Mouse (Mus musculus) central nervous system, embryonic 14 days (tissue): Measurements from ENCODE around the gene Rpl24. TPM values are rescaled to one million over a fixed set of nuclear protein-coding genes. Genes with fewer than 3 reads are reported as not detected.

Experiments used
- polyA plus RNA-seq: library from polyadenylated mRNA; depleted of rRNA; stranded (reverse); fragments of >200 nt; gene quantifications from 2 replicates; pipeline ENCODE4 v1.2.3, GENCODE M21; 2012; rRNA removed

Gene Rpl24
- polyA plus RNA-seq, result 608 and 657 TPM in 2 replicates

DNA sequence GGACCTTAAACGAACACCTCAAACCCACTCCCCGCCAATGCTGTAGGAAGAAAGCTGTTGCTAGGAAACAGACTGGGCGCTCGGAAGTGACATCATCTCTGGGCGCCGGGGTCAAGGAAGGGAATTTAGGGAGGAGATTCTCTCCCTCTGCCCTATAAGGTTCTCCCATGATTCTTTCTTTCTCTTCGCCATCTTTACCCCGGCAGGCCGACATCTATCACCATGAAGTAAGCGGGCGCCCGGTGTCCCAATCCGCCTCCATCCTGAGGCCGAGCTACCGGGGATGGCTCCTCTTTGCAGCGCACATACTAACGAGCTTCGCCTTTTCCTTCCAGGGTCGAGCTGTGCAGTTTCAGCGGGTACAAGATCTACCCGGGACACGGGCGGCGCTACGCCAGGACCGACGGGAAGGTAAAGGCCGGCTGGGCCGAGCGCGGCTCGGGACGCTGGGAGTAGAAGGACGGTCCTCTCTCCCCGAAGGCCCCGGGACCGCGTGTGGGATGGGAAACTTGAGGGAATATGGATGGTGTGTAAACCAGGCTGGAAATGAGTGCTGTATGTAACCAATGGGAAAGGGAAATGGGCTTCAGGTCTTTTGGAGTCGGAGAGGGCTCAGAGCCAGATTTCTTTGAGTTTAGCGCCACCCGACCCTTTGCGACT is at the start of gene Rpl24:
Gene Rpl24 (plus strand): TSS at position 64 of the 660 bp plus-strand sequence.

GRCm38 (mm10) chr16:55934453-55935037 is 31.5 kb upstream of the Rpl24 start, which contains the start of gene Cep97:
TSS of gene Cep97 (minus strand) at chr16:55934855.

DNA sequence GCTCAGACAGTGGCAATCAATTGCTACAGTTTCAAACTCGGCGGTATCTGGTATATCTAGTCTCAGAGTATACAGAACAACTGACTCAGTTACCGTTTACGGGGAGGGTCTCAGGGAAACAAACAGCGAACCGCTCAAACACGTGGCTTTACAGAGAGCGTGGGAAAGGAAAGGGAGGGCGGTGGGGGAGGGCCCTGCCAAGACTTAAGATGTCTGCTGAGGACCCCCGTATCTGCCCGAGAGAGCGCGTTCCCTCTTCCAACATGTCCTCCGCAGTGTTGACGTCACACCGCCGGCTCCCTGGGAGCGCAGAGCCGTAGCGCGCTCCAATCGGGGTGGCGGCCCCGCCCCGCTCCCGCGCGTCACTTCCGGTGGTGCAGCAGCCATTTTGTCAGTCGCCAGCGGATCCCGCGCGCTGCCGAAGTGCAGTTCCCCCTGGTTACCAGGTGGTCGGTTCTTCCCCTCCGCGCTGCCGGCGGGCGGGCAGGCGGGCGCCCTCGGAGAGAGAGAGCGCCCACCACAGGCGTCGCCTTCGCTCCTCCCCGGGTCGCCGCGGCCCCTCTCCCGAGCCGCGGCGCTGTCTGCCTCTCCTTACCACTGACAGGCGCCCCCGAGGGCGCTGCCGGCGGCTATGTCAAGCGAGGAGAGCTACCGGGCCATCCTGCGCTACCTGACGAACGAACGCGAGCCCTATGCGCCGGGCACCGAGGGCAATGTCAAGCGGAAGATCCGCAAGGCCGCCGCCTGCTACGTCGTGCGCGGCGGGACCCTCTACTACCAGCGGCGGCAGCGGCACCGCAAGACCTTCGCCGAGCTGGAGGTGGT is 7.6 kb downstream of the Rpl24 start, which contains the start of gene Zbtb11:
Gene Zbtb11 (plus strand): TSS at position 453 of the 825 bp plus-strand sequence.

Other genes with a start within 250 kb of the Rpl24 start
- 3.2 and 4.9 TPM in 2 replicates for gene Nfkbiz, start 127.4 kb upstream of the Rpl24 start, polyA plus RNA-seq
- 2.7 and 2.8 TPM in 2 replicates for gene Nxpe3, start 71.0 kb upstream of the Rpl24 start, polyA plus RNA-seq
- 9.5 and 12.0 TPM in 2 replicates for gene Cep97, start 31.4 kb upstream of the Rpl24 start, polyA plus RNA-seq
- gene Zbtb11, start 7.6 kb downstream of the Rpl24 start, polyA plus RNA-seq, result 13.1 and 13.3 TPM in 2 replicates
- gene Pcnp, start 63.5 kb downstream of the Rpl24 start, polyA plus RNA-seq, result 106 and 113 TPM in 2 replicates
- 10.9 and 11.0 TPM in 2 replicates for gene Trmt10c, start 71.5 kb downstream of the Rpl24 start, polyA plus RNA-seq
- gene Senp7, start 82.1 kb downstream of the Rpl24 start, polyA plus RNA-seq, result 39.1 and 41.4 TPM in 2 replicates
- gene Impg2, start 238.0 kb downstream of the Rpl24 start, polyA plus RNA-seq, result 0.90 and 1.1 TPM in 2 replicates